ENCODE assay signal across 8 mouse cellular contexts in the genomic region with DNA sequence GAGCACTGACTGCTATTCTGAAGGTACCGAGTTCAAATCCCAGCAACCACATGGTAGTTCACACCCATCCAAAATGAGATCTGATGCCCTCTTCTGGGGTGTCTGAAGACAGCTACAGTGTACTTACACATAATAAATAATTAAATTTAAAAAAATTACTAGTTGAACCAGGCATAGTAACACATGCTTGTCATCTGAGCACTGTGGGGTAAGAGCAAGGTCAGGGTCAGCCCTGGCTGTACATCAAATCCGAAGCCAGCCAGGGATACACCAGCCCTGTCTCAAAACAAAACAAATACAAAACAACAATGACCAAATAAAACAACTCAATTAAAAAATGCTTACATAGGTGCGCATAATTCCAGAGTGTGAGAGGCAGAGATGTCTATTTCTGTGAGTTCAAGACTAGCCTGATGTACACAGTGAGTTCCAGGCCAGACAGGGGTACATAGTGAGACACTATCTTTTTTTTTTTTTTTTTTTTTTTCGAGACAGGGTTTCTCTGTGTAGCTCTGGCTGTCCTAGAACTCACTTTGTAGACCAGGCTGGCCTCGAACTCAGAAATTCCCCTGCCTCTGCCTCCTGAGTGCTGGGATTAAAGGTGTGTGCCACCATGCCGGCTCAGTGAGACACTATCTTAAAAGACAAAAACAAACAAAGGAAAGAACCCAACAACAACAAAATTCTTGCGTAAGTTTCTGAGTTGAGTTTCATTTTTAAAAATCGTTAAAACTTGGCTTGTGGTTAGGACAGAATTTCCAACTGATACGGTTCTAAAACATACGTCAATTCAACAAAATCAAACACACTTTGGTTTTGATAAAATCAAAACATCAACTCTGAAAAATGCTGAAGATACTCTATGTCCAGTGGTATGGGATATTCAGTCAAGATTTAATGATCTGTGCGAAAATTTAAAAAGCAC. TPM values are rescaled to one million over a fixed set of nuclear protein-coding genes. Genes with fewer than 3 reads are reported as not detected.
DNase-seq lines count a peak whose midpoint lies in the region; ATAC-seq and TF ChIP-seq lines count a peak whose summit lies in the region.

No protein-coding gene starts in this region.

- no peaks in the 10 kb centered on the region; the same call in 1 of the 2 replicates for H3K4me1 ChIP-seq in cerebellum, adult 2 months (ENCODE audit: control insufficient read depth, insufficient read depth, low read length)
- peaks cover 29% of the 10 kb centered on the region for H3K4me1 ChIP-seq in forebrain, embryonic 10.5 days
- peaks cover 78% of the 10 kb centered on the region for H3K4me1 ChIP-seq in liver, embryonic 13.5 days (replicated peaks)

- no peaks in the 10 kb centered on the region for H3K27me3 ChIP-seq in cerebellum, adult 2 months (ENCODE audit: control insufficient read depth, insufficient read depth, low read length)
- H3K27me3 ChIP-seq in forebrain, embryonic 10.5 days (ENCODE audit: poor library complexity, severe bottlenecking), result no peaks in the 10 kb centered on the region
- no peaks in the 10 kb centered on the region for H3K27me3 ChIP-seq in liver, embryonic 13.5 days

- no peak for TF ChIP-seq POLR2A in cerebellum, adult 2 months (IDR thresholded peaks at IDR 0.05; ENCODE audit: borderline replicate concordance, insufficient read depth, low read length)

- H3K4me3 ChIP-seq in cerebellum, adult 2 months (replicated peaks; ENCODE audit: insufficient read depth, low read depth, low read length), result peak overlapping the region; percentile 82
- peak overlapping the region; percentile 96 for H3K4me3 ChIP-seq in forebrain, embryonic 10.5 days
- peak overlapping the region; percentile 97 for H3K4me3 ChIP-seq in liver, embryonic 13.5 days (replicated peaks)

- no peak for ATAC-seq in liver, embryonic 13.5 days (ENCODE audit: low read depth)

- no peaks in the 10 kb centered on the region for H3K9me3 ChIP-seq in forebrain, embryonic 10.5 days
- H3K9me3 ChIP-seq in liver, embryonic 13.5 days (replicated peaks), result no peaks in the 10 kb centered on the region

- peak overlapping the region; percentile 22; the same call in 1 of the 2 replicates for H3K27ac ChIP-seq in cerebellum, adult 2 months (ENCODE audit: insufficient read depth, low read length)
- peak overlapping the region; percentile 100 for H3K27ac ChIP-seq in forebrain, embryonic 10.5 days
- H3K27ac ChIP-seq in liver, embryonic 13.5 days, result peak overlapping the region; percentile 96

- 79% methylated on average over 11 of the region's 11 CpGs for WGBS in cerebellum, adult 2 months
- WGBS in forebrain, embryonic 10.5 days, result 87% methylated on average over 11 of the region's 11 CpGs
- 62% methylated on average over 11 of the region's 11 CpGs for WGBS in liver, embryonic 13.5 days (ENCODE audit: insufficient replicate concordance)

- no peak for TF ChIP-seq CTCF in cerebellum, adult 2 months (IDR thresholded peaks at IDR 0.05; ENCODE audit: borderline replicate concordance, insufficient read depth, low read depth, low read length)

- H3K9ac ChIP-seq in liver, embryonic 13.5 days, result peak overlapping the region; percentile 70

- H3K36me3 ChIP-seq in forebrain, embryonic 10.5 days (replicated peaks), result peaks cover 25% of the 10 kb centered on the region
- H3K36me3 ChIP-seq in liver, embryonic 13.5 days, result peaks cover 11% of the 10 kb centered on the region; the same call in 1 of the 2 replicates

- peak overlapping the region; percentile 96 for H3K4me2 ChIP-seq in liver, embryonic 13.5 days

- no peak for DNase-seq in cerebellum, adult 2 months
- no peak for DNase-seq in cerebellum, adult 8-10 months
- DNase-seq in 3T3-L1 (ENCODE audit: low read depth, low spot score), result peak; percentile 23
- DNase-seq in forebrain, embryonic 10.5 days (ENCODE audit: extremely low spot score, low spot score), result no peak
- DNase-seq in liver, embryonic 13.5 days, result no peak
- no peak for DNase-seq in embryo, embryonic 11 days
- DNase-seq in cerebellum, postnatal 14 days, result no peak
- no peak for DNase-seq in yolk sac, embryonic 10.5 days (ENCODE audit: low spot score)

RNA-seq across cellular contexts. Expression of a gene that starts 1.1 kb away (rescaled TPM):
- polyA plus RNA-seq in cerebellum, adult 2 months (2012; rRNA removed), result 20.3 and 20.5 TPM in 2 replicates
- polyA plus RNA-seq in forebrain, embryonic 10.5 days (2016; fragmentation: Nextera tagmentation; extraction: Ambion mirVana), result 10.7 and 12.9 TPM in 2 replicates
- polyA plus RNA-seq in liver, embryonic 13.5 days (2015; fragmentation: Nextera tagmentation; extraction: Ambion mirVana), result 4.4 and 5.9 TPM in 2 replicates

RNA-seq across cellular contexts. Expression of a gene that starts 24.5 kb away (rescaled TPM):
- 57.8 and 63.7 TPM in 2 replicates for polyA plus RNA-seq in cerebellum, adult 2 months (2012; rRNA removed)
- 83.9 and 86.7 TPM in 2 replicates for polyA plus RNA-seq in forebrain, embryonic 10.5 days (2016; fragmentation: Nextera tagmentation; extraction: Ambion mirVana)
- 30.6 and 36.2 TPM in 2 replicates for polyA plus RNA-seq in liver, embryonic 13.5 days (2015; fragmentation: Nextera tagmentation; extraction: Ambion mirVana)

RNA-seq across cellular contexts. Expression of a gene that starts 38.0 kb away (rescaled TPM):
- polyA plus RNA-seq in cerebellum, adult 2 months (2012; rRNA removed), result 59.0 and 60.2 TPM in 2 replicates
- polyA plus RNA-seq in forebrain, embryonic 10.5 days (2016; fragmentation: Nextera tagmentation; extraction: Ambion mirVana), result 118 and 122 TPM in 2 replicates
- 60.4 and 68.0 TPM in 2 replicates for polyA plus RNA-seq in liver, embryonic 13.5 days (2015; fragmentation: Nextera tagmentation; extraction: Ambion mirVana)

RNA-seq across cellular contexts. Expression of a gene that starts 45.0 kb away (rescaled TPM):
- polyA plus RNA-seq in cerebellum, adult 2 months (2012; rRNA removed), result not detected in 2 replicates
- not detected in 2 replicates for polyA plus RNA-seq in forebrain, embryonic 10.5 days (2016; fragmentation: Nextera tagmentation; extraction: Ambion mirVana)
- polyA plus RNA-seq in liver, embryonic 13.5 days (2015; fragmentation: Nextera tagmentation; extraction: Ambion mirVana), result not detected in 2 replicates

RNA-seq across cellular contexts. Expression of a gene that starts 53.0 kb away (rescaled TPM):
- polyA plus RNA-seq in cerebellum, adult 2 months (2012; rRNA removed), result 38.1 and 39.4 TPM in 2 replicates
- 1.8 and 2.8 TPM in 2 replicates for polyA plus RNA-seq in forebrain, embryonic 10.5 days (2016; fragmentation: Nextera tagmentation; extraction: Ambion mirVana)
- polyA plus RNA-seq in liver, embryonic 13.5 days (2015; fragmentation: Nextera tagmentation; extraction: Ambion mirVana), result 4.9 and 6.0 TPM in 2 replicates

Comparison
In these comparisons a context has a peak if more than half of its experiments do, and no peak if none do; other contexts are left out.
1. H3K27ac ChIP-seq: peak in every context shown above with its lines; median percentile 100 in forebrain, embryonic 10.5 days; 96 in liver, embryonic 13.5 days; 22 in cerebellum, adult 2 months.